Mouse (Mus musculus) kidney, postnatal 10 days (tissue): ENCODE data around the gene Dcps.

Source experiments
- DNase-seq: peaks from one replicate; pipeline ENCODE4 v3.0.0; 2021; ENCODE audit warnings: mixed read lengths

Gene Dcps

DNA sequence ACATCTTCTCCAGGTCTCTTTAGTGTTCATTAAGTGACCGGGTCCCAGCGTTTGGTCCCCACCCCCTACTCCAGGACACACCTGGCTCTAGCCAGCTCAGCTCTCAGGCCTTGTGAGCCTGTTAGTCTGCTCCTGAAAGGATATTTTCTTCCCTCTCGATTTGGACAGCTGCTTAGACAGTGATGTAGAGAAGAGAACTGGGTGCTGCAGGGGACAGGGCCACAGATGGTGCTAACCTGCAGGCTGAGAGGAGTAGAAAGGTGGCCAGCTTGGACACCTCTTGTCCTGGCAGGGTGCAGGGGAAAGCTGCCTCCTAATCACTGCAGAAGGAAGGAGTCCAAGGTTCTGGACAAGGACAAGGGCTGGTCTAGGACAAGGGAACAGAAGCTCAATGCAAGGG, 67.8 kb downstream of the Dcps start:
- DNase-seq, result peak; percentile 4

DNA sequence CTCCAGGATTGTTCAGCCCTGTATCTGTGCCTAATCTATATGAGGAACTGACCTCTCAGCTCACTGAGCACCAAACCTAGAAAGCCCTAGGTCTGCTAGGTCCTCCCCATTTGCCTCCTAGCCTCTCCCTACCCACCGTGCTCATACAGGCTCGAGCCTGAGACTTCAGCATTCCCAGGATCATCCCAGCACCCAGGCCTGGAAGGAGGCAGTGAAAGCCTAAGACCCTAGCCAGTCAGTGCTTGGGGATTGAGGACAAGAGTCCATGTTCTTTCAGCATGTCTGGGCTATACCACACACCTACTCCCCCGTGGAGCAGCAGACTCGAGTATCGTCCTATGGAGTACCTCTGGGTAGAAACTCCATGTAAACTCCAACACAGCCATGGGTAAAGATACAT, 68.5 kb downstream of the Dcps start:
- peak; percentile 3 for DNase-seq

DNA sequence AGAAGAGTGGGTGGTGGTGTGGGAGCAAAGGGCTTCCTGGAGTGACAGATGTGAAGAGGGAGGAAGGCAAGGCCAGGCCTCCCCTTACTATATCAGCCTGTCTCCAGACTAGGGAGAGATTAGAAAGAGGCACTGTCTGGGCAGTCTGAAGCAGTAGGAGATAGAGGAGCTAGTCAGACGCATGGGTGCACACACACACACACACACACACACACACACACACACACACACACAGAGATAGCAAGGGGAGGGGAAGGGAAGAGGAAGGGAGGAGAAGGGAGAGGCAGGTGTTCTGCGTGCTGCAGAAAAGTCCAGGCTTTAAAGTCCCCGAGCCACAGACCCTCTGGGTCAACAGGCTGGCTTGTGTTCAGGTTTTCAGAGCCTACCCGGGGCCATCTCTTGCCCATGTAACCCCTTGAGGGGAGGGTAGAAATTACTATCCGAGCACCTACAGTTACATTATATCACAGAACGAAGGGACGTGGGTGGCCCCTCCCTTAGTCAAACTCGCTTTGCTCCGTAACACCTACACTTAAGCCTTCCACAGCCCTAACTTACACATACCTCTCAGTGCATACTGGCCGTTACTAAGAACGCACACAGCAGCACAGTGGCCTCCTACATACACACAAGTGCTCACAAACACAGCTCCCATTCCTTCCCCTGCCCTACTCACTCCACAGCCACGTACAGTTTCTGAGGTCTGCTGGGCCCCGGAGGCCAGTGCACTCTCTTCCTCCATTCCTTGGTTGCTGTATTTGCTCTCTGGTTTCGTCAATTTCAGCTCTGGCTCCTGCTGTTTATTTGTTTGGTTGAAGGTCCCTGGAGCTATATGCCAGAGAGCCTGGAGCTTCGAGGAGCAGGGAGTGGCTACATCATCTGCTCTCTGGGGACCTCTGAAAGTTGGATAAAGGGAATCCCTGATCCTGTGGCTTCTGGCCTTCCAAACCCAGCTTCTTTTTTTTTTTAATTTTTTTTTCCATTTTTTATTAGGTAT, 69.7 kb downstream of the Dcps start:
- peak; percentile 6 for DNase-seq

DNA sequence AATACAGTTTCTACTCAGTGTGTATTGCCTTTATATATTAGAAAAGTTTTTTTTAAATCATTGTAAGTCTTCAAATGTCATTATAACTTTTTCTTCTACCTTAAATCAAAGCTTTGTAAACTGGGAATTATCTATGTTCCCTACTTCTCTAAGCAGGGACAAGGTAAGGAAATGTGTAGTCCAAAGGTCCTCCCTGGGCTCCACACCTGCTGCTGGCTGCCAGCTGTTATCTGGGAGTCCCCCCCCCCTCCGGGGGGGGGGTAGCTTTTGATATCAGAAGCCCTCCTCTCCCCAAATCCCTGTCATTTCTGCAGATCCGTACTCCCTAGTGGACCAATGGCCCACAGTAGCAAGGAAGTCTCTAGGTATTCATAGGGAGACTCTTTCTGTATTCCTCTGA, 70.4 kb downstream of the Dcps start:
- DNase-seq, result peak; percentile 3

DNA sequence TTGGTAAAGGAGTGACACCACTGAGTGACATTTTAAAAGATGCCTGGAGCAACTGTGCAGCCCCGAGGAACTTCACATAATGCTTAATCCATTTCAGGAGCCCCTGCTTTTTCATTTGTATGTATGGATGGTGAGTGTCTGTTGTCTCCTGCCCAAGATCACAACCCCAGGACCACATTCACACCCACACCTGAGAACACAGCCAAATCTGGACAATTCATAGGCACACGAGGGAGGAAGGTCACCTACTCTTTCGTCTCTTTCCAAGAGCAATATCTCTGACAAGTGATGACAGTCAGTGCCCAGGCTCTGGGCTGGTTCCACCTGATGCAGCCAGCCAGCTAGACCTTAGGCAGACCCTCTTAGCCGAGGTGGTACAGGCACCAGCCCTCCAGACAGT, 71.2 kb downstream of the Dcps start:
- DNase-seq, result peak; percentile 3

DNA sequence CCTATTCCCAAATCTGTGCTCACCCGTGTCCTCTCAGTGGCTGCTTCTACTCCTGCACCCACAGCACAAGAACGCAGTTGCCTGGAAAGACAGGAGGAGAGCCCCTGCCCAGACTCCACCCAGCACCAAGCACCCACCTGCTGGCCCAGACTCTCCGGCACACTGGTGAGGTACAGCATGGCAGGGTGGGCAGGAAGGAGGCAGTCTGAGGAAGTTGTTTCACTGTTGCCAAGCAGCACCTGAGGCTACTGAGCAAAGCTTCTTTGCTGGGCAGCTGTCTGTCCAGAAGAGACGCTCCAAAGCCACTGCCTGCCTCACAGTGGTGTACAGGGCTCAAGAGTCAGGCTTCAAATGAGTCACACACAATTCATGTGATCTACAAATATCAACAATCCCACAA, 77.1 kb downstream of the Dcps start:
- DNase-seq, result peak; percentile 5

DNA sequence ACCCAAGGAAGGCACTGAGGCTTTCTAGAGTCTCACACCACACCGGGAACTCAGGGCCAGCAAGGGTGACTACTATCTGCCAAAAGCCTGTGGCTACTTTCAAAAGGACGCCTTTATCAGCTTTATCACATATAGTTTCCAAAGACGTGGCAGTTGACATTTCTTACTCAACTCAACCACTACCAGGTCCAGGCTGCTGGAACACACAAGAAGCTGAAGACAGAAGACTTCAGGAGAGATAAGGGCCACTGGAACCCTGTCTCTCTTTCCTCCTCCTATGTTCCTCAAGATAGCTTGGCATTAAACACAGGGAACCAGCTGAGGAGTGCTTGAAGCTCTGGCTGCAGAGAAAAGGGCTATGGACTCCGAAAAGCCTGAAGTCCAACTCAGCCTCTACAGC, 78.0 kb downstream of the Dcps start:
- peak; percentile 1 for DNase-seq

DNA sequence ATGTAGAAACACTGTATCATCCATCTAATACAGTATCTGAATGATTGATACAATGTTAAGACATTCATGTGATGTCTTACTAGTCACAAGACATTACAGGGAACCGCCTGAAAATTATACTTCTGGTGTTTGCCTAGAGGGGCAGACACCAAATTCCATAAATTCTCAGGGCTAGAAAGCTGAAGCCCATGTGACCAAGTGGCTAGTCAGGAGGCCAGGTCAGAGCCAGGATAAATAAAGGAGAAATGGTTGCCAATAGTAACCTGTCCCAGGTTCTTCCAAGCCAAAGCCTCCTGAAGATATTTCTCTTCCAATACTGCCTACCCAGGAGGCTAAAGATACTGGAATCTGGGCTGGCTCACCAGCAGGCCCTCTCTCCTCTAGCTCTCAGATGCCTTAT, 80.1 kb downstream of the Dcps start:
- DNase-seq, result peak; percentile 1

DNA sequence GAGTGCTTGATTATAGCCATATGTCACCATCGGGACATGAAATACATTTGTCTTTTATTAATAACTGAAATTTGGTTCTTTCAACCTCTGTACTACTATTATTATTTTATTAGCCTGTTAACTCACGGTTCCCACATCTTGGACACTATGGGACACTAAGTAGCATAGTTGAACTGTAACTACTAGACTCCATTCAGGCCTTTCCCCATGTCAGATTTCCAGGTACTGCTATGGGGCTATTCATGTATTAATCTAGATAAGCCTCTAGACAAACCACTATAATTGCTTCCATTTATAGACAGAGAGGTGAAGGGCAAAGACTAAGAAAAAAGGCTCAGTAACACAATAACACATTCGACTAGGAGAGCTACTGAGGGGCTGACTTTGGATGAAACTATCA, 82.5 kb downstream of the Dcps start:
- no peak for DNase-seq

DNA sequence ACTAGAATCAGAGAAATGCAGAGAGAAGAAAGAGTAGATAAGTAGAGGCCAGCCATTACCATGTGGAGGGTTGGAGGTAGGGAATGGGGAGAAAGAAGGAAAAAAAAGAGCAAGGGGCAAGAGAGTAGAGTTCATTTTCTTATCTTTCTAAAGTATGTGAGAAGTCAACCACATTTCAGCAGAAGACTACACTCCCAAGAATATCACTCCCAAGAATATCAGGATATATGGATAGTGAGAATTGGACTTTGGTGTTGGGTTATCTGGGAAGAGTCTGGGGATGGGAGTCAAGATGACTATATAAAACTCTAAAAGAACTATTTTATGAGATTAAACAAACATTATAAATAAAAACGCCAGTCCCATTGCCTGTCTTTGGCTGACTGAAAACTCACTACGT, 83.0 kb downstream of the Dcps start:
- DNase-seq, result no peak
